Mouse (Mus musculus): Measurements from ENCODE around the gene Mtmr1.

DNA sequence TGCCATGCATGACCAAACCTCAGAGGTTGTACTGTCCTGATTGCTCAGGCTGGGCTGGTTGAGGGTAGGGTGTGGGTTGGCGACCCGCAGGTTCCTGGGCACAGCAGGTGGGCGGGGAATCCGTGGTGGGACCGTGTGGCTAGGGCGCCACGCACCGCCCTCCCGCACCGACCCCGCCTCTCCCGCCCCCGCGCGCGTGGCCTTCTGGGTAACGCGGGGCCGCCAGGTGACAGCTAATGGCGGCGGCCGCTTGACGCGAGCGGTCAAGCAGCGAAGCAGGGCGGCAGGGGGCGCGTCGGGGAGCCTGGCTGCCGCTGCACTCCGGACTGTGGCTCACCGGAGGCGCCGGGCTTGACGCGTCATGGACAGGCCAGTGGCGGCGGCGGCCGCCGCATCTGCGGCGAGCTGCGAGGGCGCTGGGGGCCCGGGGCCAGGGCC, at the start of gene Mtmr1:
- TF ChIP-seq EP300 (optimal IDR thresholded peaks at IDR 0.05), result no peak
- peak; percentile 61 for TF ChIP-seq CTCF (IDR thresholded peaks at IDR 0.05; ENCODE audit: low read depth)

All from stomach, postnatal 0 days (tissue).